Mouse (Mus musculus): ENCODE measurements around the gene Sap30bp.

- TF ChIP-seq GATA1 (IDR thresholded peaks at IDR 0.05; ENCODE audit: low read length): no peak
- TF ChIP-seq TAL1 (IDR thresholded peaks at IDR 0.05; ENCODE audit: low read length): no peak
Observed at GRCm38 (mm10) chr11:115906521-115906920, 26.6 kb upstream of the Sap30bp start.
